Mouse (Mus musculus) cortical plate, adult 2 months (tissue): ENCODE data around the gene Ovol1.

Source experiments
- CTCF ChIP-seq: fragments of 200-500 bp; IDR thresholded peaks from 2 replicates; pipeline ENCODE4 v1.5.1; 2011; ENCODE audit warnings: mild to moderate bottlenecking, control low read depth, low read length; ENCODE audit not compliant: insufficient read depth; ENCODE audit errors: extremely low read depth
- POLR2A ChIP-seq: fragments of 200-500 bp; IDR thresholded peaks from 2 replicates; pipeline ENCODE4 v1.6.1; 2011; ENCODE audit warnings: mild to moderate bottlenecking, low read length, control low read depth; ENCODE audit not compliant: insufficient read depth; ENCODE audit errors: extremely low read depth

- no peak for TF ChIP-seq POLR2A
- TF ChIP-seq CTCF, result no peak
Observed at GRCm38 (mm10) chr19:5511074-5511632, 49.3 kb downstream of the Ovol1 start.
